Mouse (Mus musculus): ENCODE data around the gene Bnc1. TPM values are rescaled to one million over a fixed set of nuclear protein-coding genes. Genes with fewer than 3 reads are reported as not detected.

Bnc1 gene
- total RNA-seq, 2 experiments from 2014 or later: 1.5 to 1.9 TPM

Other genes starting within 250 kb of the Bnc1 start
- gene Ramac, start 229.4 kb downstream of the Bnc1 start, total RNA-seq (2021): 10 to 100 TPM; 25.7 to 29.8 TPM
- gene 3110040N11Rik, start 202.8 kb downstream of the Bnc1 start, total RNA-seq (2021): 10 to 100 TPM; 25.9 to 26.2 TPM
- 100 to 1,000 TPM; 135 to 137 TPM for gene Btbd1, start 162.9 kb downstream of the Bnc1 start, total RNA-seq (2021)
- not detected for gene Gm10160, start 136.5 kb downstream of the Bnc1 start, total RNA-seq (2021)
- gene Tm6sf1, start 133.3 kb downstream of the Bnc1 start, total RNA-seq (2021): 10 to 100 TPM in 1 of 2 experiments, 1 to 10 TPM in 1; 9.1 to 14.4 TPM
- 1 to 10 TPM; 6.7 to 9.0 TPM for gene Hdgfl3, start 57.8 kb downstream of the Bnc1 start, total RNA-seq (2021)
- under 1 TPM; 0.51 to 0.67 TPM for gene Sh3gl3, start 181.5 kb upstream of the Bnc1 start, total RNA-seq (2021)

Measured in heart, postnatal 36 days (tissue).